Mouse (Mus musculus) intestine, embryonic 16.5 days (tissue): ENCODE results near the gene Galnt6. TPM values are rescaled to one million over a fixed set of nuclear protein-coding genes. Genes with fewer than 3 reads are reported as not detected.

Experiments used
- ATAC-seq: fragments of 200-750 bp; cut with Nextera tagmentation; 2 replicates; pipeline ENCODE4 v1.8.0; 2017; ENCODE audit warnings: moderate TSS enrichment, moderate library complexity
- H3K27ac ChIP-seq: fragments of 300-500 bp; sonication (generic); 2 replicates; pipeline ENCODE4 v1.5.1; 2014; ENCODE audit warnings: mild to moderate bottlenecking, low read length
- H3K27me3 ChIP-seq: fragments of 300-500 bp; sonication (generic); replicated peaks from 2 replicates; pipeline ENCODE4 v1.6.1; 2014; ENCODE audit warnings: low read length, control low read depth, mixed read lengths; ENCODE audit not compliant: control insufficient read depth, insufficient read depth
- H3K36me3 ChIP-seq: fragments of 300-500 bp; sonication (generic); 2 replicates; pipeline ENCODE4 v1.6.1; 2014; ENCODE audit warnings: low read length, control low read depth; ENCODE audit not compliant: control insufficient read depth, insufficient read depth
- H3K4me1 ChIP-seq: fragments of 300-500 bp; sonication (generic); 2 replicates; pipeline ENCODE4 v1.6.1; 2014; ENCODE audit warnings: low read length, control low read depth, mixed read lengths; ENCODE audit not compliant: control insufficient read depth, insufficient read depth
- H3K4me2 ChIP-seq: fragments of 300-500 bp; sonication (generic); 2 replicates; pipeline ENCODE4 v1.6.1; 2014; ENCODE audit warnings: low read depth, low read length, control low read depth
- H3K4me3 ChIP-seq: fragments of 300-500 bp; sonication (generic); 2 replicates; pipeline ENCODE4 v1.5.1; 2014; ENCODE audit warnings: mild to moderate bottlenecking, low read length
- H3K9ac ChIP-seq: fragments of 300-500 bp; sonication (generic); 2 replicates; pipeline ENCODE4 v1.6.1; 2014; ENCODE audit warnings: low read depth, low read length
- H3K9me3 ChIP-seq: fragments of 300-500 bp; sonication (generic); 2 replicates; pipeline ENCODE4 v1.6.1; 2016; ENCODE audit warnings: low read length, control low read depth; ENCODE audit not compliant: control insufficient read depth
- WGBS: fragments of 180-500 bp; shearing (Covaris S2); extraction: QIAGEN DNeasy Blood & Tissue Kit; methylation state at CpG from one replicate; pipeline ENCODE4 v1.1.7; 2014; 5-methylcytosine and 5-hydroxymethylcytosine counted together
- microRNA-seq: library from miRNA; unstranded; fragments of <30 nt; microRNA quantifications from one replicate; pipeline ENCODE4, GENCODE M21; 2016
- polyA plus RNA-seq: library from polyadenylated mRNA; unstranded; fragments of >200 nt; fragmentation: Nextera tagmentation; extraction: Ambion mirVana; gene quantifications from 2 replicates; pipeline ENCODE4 v1.2.1, GENCODE M21; 2015

Gene Galnt6
- polyA plus RNA-seq, 1 experiment from 2014 or later, result 7.6 TPM

GRCm38 (mm10) chr15:100642451-100642850 is 86.7 kb downstream of the Galnt6 start:
- H3K27ac ChIP-seq, result no peak overlapping the region
- H3K36me3 ChIP-seq, result no peaks in the 10 kb centered on the region
- no peak for ATAC-seq
- H3K4me1 ChIP-seq, result peaks cover 23% of the 10 kb centered on the region
- WGBS, result 86% methylated on average over 7 of the region's 7 CpGs
- no peaks in the 10 kb centered on the region for H3K9me3 ChIP-seq
- 0 out of 2 replicates have a peak, but pooled peaks cover under 1% of the 10 kb centered on the region for H3K27me3 ChIP-seq
- H3K9ac ChIP-seq, result no peak overlapping the region
- no peak overlapping the region for H3K4me2 ChIP-seq
- no peak overlapping the region for H3K4me3 ChIP-seq

Small RNA genes within 50 kb of the gene (microRNA-seq; reads per million reads assigned to microRNA genes)
- gene Mir6961, result not detected

Other genes starting within 250 kb of the Galnt6 start
- gene Csrnp2, start 233.9 kb downstream of the Galnt6 start, polyA plus RNA-seq, result 5.8 and 5.9 TPM in 2 replicates
- 13.5 and 13.8 TPM in 2 replicates for gene Tfcp2, start 177.4 kb downstream of the Galnt6 start, polyA plus RNA-seq
- gene Pou6f1, start 129.4 kb downstream of the Galnt6 start, polyA plus RNA-seq, result 3.1 and 3.2 TPM in 2 replicates
- 301 and 320 TPM in 2 replicates for gene Dazap2, start 114.0 kb downstream of the Galnt6 start, polyA plus RNA-seq
- gene Smagp, start 92.4 kb downstream of the Galnt6 start, polyA plus RNA-seq, result 47.9 and 51.3 TPM in 2 replicates
- 8.0 and 9.2 TPM in 2 replicates for gene Bin2, start 59.8 kb downstream of the Galnt6 start, polyA plus RNA-seq
- gene Cela1, start 41.5 kb downstream of the Galnt6 start, polyA plus RNA-seq, result 180 and 240 TPM in 2 replicates
- gene Slc4a8, start 32.4 kb upstream of the Galnt6 start, polyA plus RNA-seq, result 3.2 and 4.5 TPM in 2 replicates
- 0.95 and 1.1 TPM in 2 replicates for gene Scn8a, start 140.5 kb upstream of the Galnt6 start, polyA plus RNA-seq